Comparison of ENCODE assay signal across 8 mouse cellular contexts in the genomic region with DNA sequence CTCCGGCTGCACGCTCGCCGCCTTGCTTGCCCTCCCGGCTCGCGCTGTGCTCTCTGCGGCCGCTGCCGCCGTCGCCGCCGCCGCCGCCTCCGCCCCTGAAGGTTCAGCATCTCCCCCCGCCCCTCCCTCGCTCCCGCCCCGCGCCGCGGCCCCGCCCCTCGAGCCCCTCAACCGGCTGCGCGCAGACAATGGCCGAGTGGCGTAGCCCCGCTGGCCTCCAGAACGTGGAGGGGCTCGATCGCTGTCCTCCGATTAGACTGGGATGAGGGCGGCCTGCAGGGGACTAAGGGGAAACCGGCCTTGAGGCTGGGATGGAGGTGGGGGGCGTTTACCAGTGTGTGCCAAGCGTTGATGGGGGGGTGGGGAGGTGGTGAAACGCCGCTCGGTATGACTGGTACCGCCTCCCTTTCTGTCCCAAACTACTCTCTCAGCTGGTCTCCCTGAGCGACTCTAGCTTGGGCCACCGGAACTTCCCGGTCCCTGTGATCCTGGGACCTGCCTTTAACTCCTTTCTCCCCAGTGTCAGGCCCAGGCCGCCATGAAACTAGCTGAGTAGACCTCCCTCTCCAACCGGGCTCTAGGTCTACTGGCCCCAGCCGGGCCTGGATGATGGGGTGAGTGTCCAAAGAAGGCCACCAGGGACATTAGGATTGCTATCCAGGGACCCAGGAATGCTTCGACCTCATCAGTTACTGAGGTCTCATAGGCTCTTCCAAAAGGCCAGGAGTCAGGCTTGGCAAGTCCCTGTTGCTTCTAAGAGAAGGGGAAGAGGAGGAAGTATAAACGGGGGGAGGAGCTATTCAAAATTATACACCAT. TPM values are rescaled to one million over a fixed set of nuclear protein-coding genes. Genes with fewer than 3 reads are reported as not detected.
DNase-seq lines count a peak whose midpoint lies in the region; ATAC-seq and TF ChIP-seq lines count a peak whose summit lies in the region.

A gene (minus strand): TSS at position 480 of the 817 bp plus-strand sequence.

- H3K9me3 ChIP-seq in forebrain, postnatal 0 days (ENCODE audit: low read length): no peaks in the 10 kb centered on the region
- no peaks in the 10 kb centered on the region for H3K9me3 ChIP-seq in hindbrain, embryonic 13.5 days
- no peaks in the 10 kb centered on the region for H3K9me3 ChIP-seq in midbrain, embryonic 12.5 days
- no peaks in the 10 kb centered on the region for H3K9me3 ChIP-seq in stomach, embryonic 15.5 days

- ATAC-seq in cerebellum, adult (ENCODE audit: insufficient number of reproducible peaks, low FRiP score, low TSS enrichment): no peak
- peak; percentile 49 for ATAC-seq in forebrain, postnatal 0 days
- ATAC-seq in hindbrain, embryonic 13.5 days (ENCODE audit: low FRiP score): peak; percentile 58
- ATAC-seq in midbrain, embryonic 12.5 days (ENCODE audit: low FRiP score, low read depth): peak; percentile 55
- peak; percentile 20 for ATAC-seq in stomach, embryonic 15.5 days (ENCODE audit: insufficient read depth, low FRiP score, low read depth)

- peak within 1 kb of the TSS; percentile 81 for H3K4me3 ChIP-seq in forebrain, postnatal 0 days (ENCODE audit: low read depth, low read length)
- peak within 1 kb of the TSS; percentile 94 for H3K4me3 ChIP-seq in hindbrain, embryonic 13.5 days
- H3K4me3 ChIP-seq in midbrain, embryonic 12.5 days: peak within 1 kb of the TSS; percentile 75
- H3K4me3 ChIP-seq in stomach, embryonic 15.5 days (replicated peaks): peak within 1 kb of the TSS; percentile 77

- no peaks in the 10 kb centered on the region for H3K27me3 ChIP-seq in forebrain, postnatal 0 days (ENCODE audit: insufficient read depth, low read length)
- no peaks in the 10 kb centered on the region for H3K27me3 ChIP-seq in hindbrain, embryonic 13.5 days
- H3K27me3 ChIP-seq in midbrain, embryonic 12.5 days: peaks cover 8% of the 10 kb centered on the region; the same call in 1 of the 2 replicates
- H3K27me3 ChIP-seq in stomach, embryonic 15.5 days (replicated peaks): no peaks in the 10 kb centered on the region

- peaks cover 4% of the 10 kb centered on the region for H3K36me3 ChIP-seq in forebrain, postnatal 0 days (ENCODE audit: insufficient read depth)
- H3K36me3 ChIP-seq in hindbrain, embryonic 13.5 days: peaks cover 13% of the 10 kb centered on the region
- H3K36me3 ChIP-seq in midbrain, embryonic 12.5 days: peaks cover 4% of the 10 kb centered on the region
- H3K36me3 ChIP-seq in stomach, embryonic 15.5 days: no peaks in the 10 kb centered on the region

- no peak for TF ChIP-seq CTCF in forebrain, postnatal 0 days (IDR thresholded peaks at IDR 0.05; ENCODE audit: low read depth)

- 2% methylated on average over 49 of the region's 52 CpGs for WGBS in forebrain, postnatal 0 days
- WGBS in hindbrain, embryonic 13.5 days: under 1% methylated on average over 39 of the region's 52 CpGs
- WGBS in midbrain, embryonic 12.5 days: under 1% methylated on average over 50 of the region's 52 CpGs
- under 1% methylated on average over 37 of the region's 52 CpGs for WGBS in stomach, embryonic 15.5 days

- H3K4me1 ChIP-seq in forebrain, postnatal 0 days (ENCODE audit: insufficient read depth): peaks cover 29% of the 10 kb centered on the region
- H3K4me1 ChIP-seq in hindbrain, embryonic 13.5 days (replicated peaks): peaks cover 61% of the 10 kb centered on the region
- peaks cover 59% of the 10 kb centered on the region for H3K4me1 ChIP-seq in midbrain, embryonic 12.5 days
- peaks cover 43% of the 10 kb centered on the region for H3K4me1 ChIP-seq in stomach, embryonic 15.5 days

- peak within 1 kb of the TSS; percentile 65 for H3K4me2 ChIP-seq in forebrain, postnatal 0 days (ENCODE audit: low read depth)
- peak within 1 kb of the TSS; percentile 85 for H3K4me2 ChIP-seq in hindbrain, embryonic 13.5 days
- peak within 1 kb of the TSS; percentile 77 for H3K4me2 ChIP-seq in midbrain, embryonic 12.5 days (replicated peaks)
- peak within 1 kb of the TSS; percentile 95 for H3K4me2 ChIP-seq in stomach, embryonic 15.5 days

- intact Hi-C loops in left cerebral cortex, postnatal 4 days (cut with DNase I): no loop called here

- DNase-seq in cerebellum, adult 11 months: peak; percentile 51
- peak; percentile 42 for DNase-seq in brain, embryonic 18.5 days (ENCODE audit: low read depth, low spot score)
- DNase-seq in forebrain, postnatal 0 days: peak; percentile 83
- peak; percentile 86 for DNase-seq in left cerebral cortex, postnatal 4 days

- peak within 1 kb of the TSS; percentile 94 for H3K9ac ChIP-seq in forebrain, postnatal 0 days
- H3K9ac ChIP-seq in hindbrain, embryonic 13.5 days: peak within 1 kb of the TSS; percentile 98
- H3K9ac ChIP-seq in midbrain, embryonic 12.5 days (replicated peaks): peak within 1 kb of the TSS; percentile 95
- peak within 1 kb of the TSS; percentile 83 for H3K9ac ChIP-seq in stomach, embryonic 15.5 days

- H3K27ac ChIP-seq in forebrain, postnatal 0 days (ENCODE audit: low read depth, low read length): peak within 1 kb of the TSS; percentile 92
- peak within 1 kb of the TSS; percentile 98 for H3K27ac ChIP-seq in hindbrain, embryonic 13.5 days
- H3K27ac ChIP-seq in midbrain, embryonic 12.5 days (replicated peaks): peak within 1 kb of the TSS; percentile 93
- H3K27ac ChIP-seq in stomach, embryonic 15.5 days: peak within 1 kb of the TSS; percentile 84

RNA-seq across cellular contexts. Expression of the gene that starts here (rescaled TPM):
- total RNA-seq in forebrain, postnatal 0 days (2014; rRNA removed): 64.1 and 76.4 TPM in 2 replicates
- 49.4 and 57.2 TPM in 2 replicates for polyA plus RNA-seq in forebrain, postnatal 0 days (2015; fragmentation: Nextera tagmentation; extraction: Ambion mirVana)
- polyA plus RNA-seq in hindbrain, embryonic 13.5 days (2015; fragmentation: Nextera tagmentation; extraction: Ambion mirVana): 51.6 and 57.4 TPM in 2 replicates
- 100 to 1,000 TPM; 100 to 104 TPM for total RNA-seq in left cerebral cortex, postnatal 4 days (2021)
- polyA plus RNA-seq in midbrain, embryonic 12.5 days (2016; fragmentation: Nextera tagmentation; extraction: Ambion mirVana): 34.3 and 35.2 TPM in 2 replicates
- 7.3 and 9.5 TPM in 2 replicates for polyA plus RNA-seq in stomach, embryonic 15.5 days (2015; fragmentation: Nextera tagmentation; extraction: Ambion mirVana)
